7 mouse cellular contexts compared by ENCODE assay signal in the genomic region with DNA sequence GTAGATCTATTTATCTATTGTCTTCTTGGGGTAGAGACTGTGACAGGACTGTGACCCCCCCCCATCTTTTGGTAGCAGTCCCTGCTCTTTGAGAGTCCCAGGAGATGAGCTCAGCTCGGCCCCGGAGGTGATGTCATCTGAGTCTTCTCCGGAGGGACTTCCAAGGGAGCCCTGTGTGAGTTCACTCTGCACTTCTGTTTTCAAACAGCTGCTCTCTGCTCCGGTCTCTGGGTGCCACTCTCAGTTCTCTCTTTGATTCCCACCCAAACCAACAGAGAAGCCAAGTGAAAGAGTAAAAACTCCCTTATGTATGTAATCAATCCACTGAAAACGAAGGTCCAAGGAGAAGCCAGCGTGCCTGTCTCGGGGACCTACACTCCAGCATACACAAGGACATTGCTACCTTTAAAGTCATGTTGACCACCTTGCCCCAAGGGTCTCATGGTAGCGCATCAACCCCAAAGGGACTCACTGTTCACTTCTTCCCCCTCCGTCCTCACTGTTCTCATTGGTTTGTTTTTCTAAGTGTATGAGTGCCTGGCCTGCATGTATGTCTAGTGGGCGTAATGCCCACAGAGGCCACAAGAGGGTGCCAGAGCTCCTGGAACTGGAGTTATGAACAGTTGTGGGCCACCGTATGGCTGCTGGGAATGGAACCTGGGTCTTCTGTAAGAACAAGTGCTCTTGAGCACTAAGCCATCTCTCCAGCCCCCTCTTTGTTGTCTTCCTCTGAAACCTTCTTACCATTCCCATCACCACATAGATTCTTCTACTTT. TPM values are rescaled to one million over a fixed set of nuclear protein-coding genes. Genes with fewer than 3 reads are reported as not detected.
DNase-seq lines count a peak whose midpoint lies in the region; ATAC-seq and TF ChIP-seq lines count a peak whose summit lies in the region.

No protein-coding gene starts in this region.

- TF ChIP-seq POLR2A in brain, embryonic 14.5 days (IDR thresholded peaks at IDR 0.05; ENCODE audit: borderline replicate concordance, extremely low read depth, insufficient read depth, insufficient read length, poor library complexity, severe bottlenecking) = no peak

- no peaks in the 10 kb centered on the region for H3K27me3 ChIP-seq in kidney, postnatal 0 days (ENCODE audit: insufficient read depth, low read length)
- H3K27me3 ChIP-seq in kidney, embryonic 14.5 days (ENCODE audit: control insufficient read depth, insufficient read depth, low read length) = no peaks in the 10 kb centered on the region

- no peak overlapping the region for H3K4me2 ChIP-seq in kidney, postnatal 0 days (ENCODE audit: low read length)
- H3K4me2 ChIP-seq in kidney, embryonic 14.5 days (replicated peaks; ENCODE audit: low read depth, low read length) = no peak overlapping the region

- H3K9ac ChIP-seq in kidney, postnatal 0 days (ENCODE audit: low read depth, low read length) = no peak overlapping the region
- no peak overlapping the region for H3K9ac ChIP-seq in kidney, embryonic 14.5 days (ENCODE audit: low read depth, low read length)

- ATAC-seq in kidney, postnatal 0 days (replicated peaks; ENCODE audit: low FRiP score, low read depth) = no peak
- ATAC-seq in kidney, embryonic 14.5 days (ENCODE audit: low FRiP score, low TSS enrichment) = no peak

- no peaks in the 10 kb centered on the region for H3K36me3 ChIP-seq in kidney, postnatal 0 days (ENCODE audit: insufficient read depth, low read length)
- H3K36me3 ChIP-seq in kidney, embryonic 14.5 days (ENCODE audit: control insufficient read depth, insufficient read depth, low read length) = no peaks in the 10 kb centered on the region

- peak; percentile 76 for TF ChIP-seq CTCF in kidney, postnatal 0 days (IDR thresholded peaks at IDR 0.05; ENCODE audit: low read depth)
- peak; percentile 70 for TF ChIP-seq CTCF in brain, embryonic 14.5 days (IDR thresholded peaks at IDR 0.05; ENCODE audit: borderline replicate concordance, extremely low read depth, insufficient read depth, insufficient read length)

- H3K9me3 ChIP-seq in kidney, postnatal 0 days (replicated peaks; ENCODE audit: low read length) = no peaks in the 10 kb centered on the region
- H3K9me3 ChIP-seq in kidney, embryonic 14.5 days (ENCODE audit: control insufficient read depth, low read length) = no peaks in the 10 kb centered on the region; the same call in 1 of the 2 replicates

- DNase-seq in kidney, postnatal 0 days (ENCODE audit: low spot score) = peak; percentile 27
- peak; percentile 60 for DNase-seq in MEL-GATA-1-ER (ENCODE audit: extremely low read depth, low read depth)
- peak; percentile 17 for DNase-seq in brain, embryonic 14.5 days (ENCODE audit: low read depth)
- DNase-seq in kidney, postnatal 25 days = peak; percentile 46 to 68
- DNase-seq in natural killer cell, adult 2 months (ENCODE audit: low spot score in 2 of 2) = peak; percentile 56 to 77
- peak; percentile 82 for DNase-seq in thymus, postnatal 4 days

- no peak overlapping the region for H3K4me3 ChIP-seq in kidney, postnatal 0 days (replicated peaks; ENCODE audit: low read depth, low read length)
- H3K4me3 ChIP-seq in kidney, embryonic 14.5 days (ENCODE audit: low read length) = no peak overlapping the region

- WGBS in kidney, postnatal 0 days = 81% methylated on average over 11 of the region's 11 CpGs
- WGBS in kidney, embryonic 14.5 days = 84% methylated on average over 11 of the region's 11 CpGs

- no peak overlapping the region for H3K27ac ChIP-seq in kidney, postnatal 0 days
- H3K27ac ChIP-seq in kidney, embryonic 14.5 days (ENCODE audit: low read depth, low read length) = no peak overlapping the region

- H3K4me1 ChIP-seq in kidney, postnatal 0 days (replicated peaks; ENCODE audit: insufficient read depth, low read length) = no peaks in the 10 kb centered on the region
- H3K4me1 ChIP-seq in kidney, embryonic 14.5 days (ENCODE audit: control insufficient read depth, insufficient read depth, low read length) = no peaks in the 10 kb centered on the region

RNA-seq across cellular contexts. Expression of gene Tmprss13, which starts 19.5 kb away (rescaled TPM):
- 0.46 and 0.76 TPM in 2 replicates for polyA plus RNA-seq in kidney, postnatal 0 days (2015; fragmentation: Nextera tagmentation; extraction: Ambion mirVana)
- polyA plus RNA-seq in kidney, embryonic 14.5 days (2014; fragmentation: Nextera tagmentation; extraction: Ambion mirVana) = 0.06 and 0.08 TPM in 2 replicates
- 0.08 and 0.10 TPM in 2 replicates for polyA plus RNA-seq in brain, embryonic 14.5 days (2012; rRNA removed)

RNA-seq across cellular contexts. Expression of gene Il10ra, which starts 30.5 kb away (rescaled TPM):
- 0.70 and 1.1 TPM in 2 replicates for polyA plus RNA-seq in kidney, postnatal 0 days (2015; fragmentation: Nextera tagmentation; extraction: Ambion mirVana)
- 0.31 and 0.97 TPM in 2 replicates for polyA plus RNA-seq in kidney, embryonic 14.5 days (2014; fragmentation: Nextera tagmentation; extraction: Ambion mirVana)
- 0.54 and 0.78 TPM in 2 replicates for polyA plus RNA-seq in brain, embryonic 14.5 days (2012; rRNA removed)

Comparison
In these comparisons a context has a peak if more than half of its experiments do, and no peak if none do; other contexts are left out.
1. DNase-seq: peak in every context shown above with its lines; median percentile 82 in thymus, postnatal 4 days; 66 in natural killer cell, adult 2 months; 60 in MEL-GATA-1-ER; 57 in kidney, postnatal 25 days; 27 in kidney, postnatal 0 days; 17 in brain, embryonic 14.5 days.